Comparison of ENCODE assay signal across 10 mouse cellular contexts in genomic region chr1:86598516-86598915, GRCm38 (mm10). TPM values are rescaled to one million over a fixed set of nuclear protein-coding genes. Genes with fewer than 3 reads are reported as not detected.
DNase-seq lines count a peak whose midpoint lies in the region; ATAC-seq and TF ChIP-seq lines count a peak whose summit lies in the region.
"Had no signal": no experiment of that assay in that cellular context is flagged by ENCODE, and none has a peak within 500 bp of the region (broad histone marks: within the 10 kb centered on the region; RNA-seq: fewer than 3 reads in every experiment).

No protein-coding gene starts in this region.

- no peaks in the 10 kb centered on the region for H3K4me1 ChIP-seq in hindbrain, postnatal 0 days (ENCODE audit: insufficient read depth, low read length)
- H3K4me1 ChIP-seq: liver, embryonic 15.5 days had no signal

- no peak overlapping the region for H3K4me2 ChIP-seq in hindbrain, postnatal 0 days (ENCODE audit: low read depth, low read length)
- H3K4me2 ChIP-seq: liver, embryonic 15.5 days had no signal

- H3K9me3 ChIP-seq in hindbrain, postnatal 0 days (ENCODE audit: low read length): no peaks in the 10 kb centered on the region
- H3K9me3 ChIP-seq: liver, embryonic 15.5 days had no signal

- peak; percentile 79 for TF ChIP-seq CTCF in hindbrain, postnatal 0 days (IDR thresholded peaks at IDR 0.05; ENCODE audit: low read depth)

- H3K36me3 ChIP-seq in hindbrain, postnatal 0 days (ENCODE audit: insufficient read depth, low read length): peaks cover 47% of the 10 kb centered on the region

- DNase-seq in layer of hippocampus, adult 11-12 months (ENCODE audit: low spot score): peak; percentile 21
- no peak for DNase-seq in layer of hippocampus, postnatal 36 days
- peak; percentile 54 for DNase-seq in CD4-positive, CD25-positive, alpha-beta regulatory T cell, adult 2 months (ENCODE audit: low read depth, low spot score)
- peak; percentile 70 for DNase-seq in MN1 (ENCODE audit: low spot score)
- peak; percentile 83 for DNase-seq in hindbrain, postnatal 0 days (ENCODE audit: low spot score)
- DNase-seq in ovary, postnatal 14 days (ENCODE audit: low spot score): no peak
- no peak for DNase-seq in spleen, postnatal 4 days (ENCODE audit: low spot score in 2 of 2)
- no peak for DNase-seq in spleen, postnatal 36 days (ENCODE audit: low spot score in 2 of 2)

- no peak overlapping the region for H3K9ac ChIP-seq in hindbrain, postnatal 0 days (replicated peaks; ENCODE audit: low read length)
- H3K9ac ChIP-seq: liver, embryonic 15.5 days had no signal

- H3K27ac ChIP-seq in hindbrain, postnatal 0 days: no peak overlapping the region
- H3K27ac ChIP-seq: liver, embryonic 15.5 days had no signal

- H3K4me3 ChIP-seq in hindbrain, postnatal 0 days (ENCODE audit: low read length): no peak overlapping the region
- H3K4me3 ChIP-seq: erythroblast, embryonic 14.5 days; liver, embryonic 15.5 days had no signal

- ATAC-seq in hindbrain, postnatal 0 days: peak; percentile 79

- H3K27me3 ChIP-seq in hindbrain, postnatal 0 days (ENCODE audit: insufficient read depth, low read length): no peaks in the 10 kb centered on the region
- H3K27me3 ChIP-seq: liver, embryonic 15.5 days had no signal

- WGBS in hindbrain, postnatal 0 days: 69% methylated on average over 3 of the region's 3 CpGs

RNA-seq across cellular contexts. Expression of gene Cops7b, which starts 15.8 kb away (rescaled TPM):
- total RNA-seq in layer of hippocampus, postnatal 36 days (2021): 10 to 100 TPM; 19.4 to 22.0 TPM
- total RNA-seq in hindbrain, postnatal 0 days (2014; rRNA removed): 33.6 and 47.0 TPM in 2 replicates
- 44.7 and 48.3 TPM in 2 replicates for polyA plus RNA-seq in hindbrain, postnatal 0 days (2015; fragmentation: Nextera tagmentation; extraction: Ambion mirVana)

RNA-seq across cellular contexts. Expression of gene Pde6d, which starts 16.1 kb away (rescaled TPM):
- total RNA-seq in layer of hippocampus, postnatal 36 days (2021): 10 to 100 TPM; 54.1 to 59.4 TPM
- 36.6 and 39.1 TPM in 2 replicates for total RNA-seq in hindbrain, postnatal 0 days (2014; rRNA removed)
- 112 and 121 TPM in 2 replicates for polyA plus RNA-seq in hindbrain, postnatal 0 days (2015; fragmentation: Nextera tagmentation; extraction: Ambion mirVana)

Comparison
In these comparisons a context has a peak if more than half of its experiments do, and no peak if none do; other contexts are left out.
1. DNase-seq: peak in layer of hippocampus, adult 11-12 months (single experiment), CD4-positive, CD25-positive, alpha-beta regulatory T cell, adult 2 months (single experiment), MN1 (single experiment) and hindbrain, postnatal 0 days (single experiment); none in layer of hippocampus, postnatal 36 days (0 of 2), ovary, postnatal 14 days (single experiment), spleen, postnatal 4 days (0 of 2) and spleen, postnatal 36 days (0 of 2).